Mouse (Mus musculus) neural tube, embryonic 11.5 days (tissue): Measurements from ENCODE around the gene Sprr4. TPM values are rescaled to one million over a fixed set of nuclear protein-coding genes. Genes with fewer than 3 reads are reported as not detected.
"Not testable (repeated sequence)": the region's sequence is repeated elsewhere in the genome, so short reads cannot be mapped to it uniquely, and the experiment has no call there.

ENCODE experiments used
- ATAC-seq: fragments of 200-750 bp; cut with Nextera tagmentation; 2 replicates; pipeline ENCODE4 v1.8.0; 2017; ENCODE audit warnings: moderate number of reproducible peaks, mild to moderate bottlenecking, moderate TSS enrichment, moderate library complexity; ENCODE audit not compliant: insufficient read depth, low FRiP score, low TSS enrichment
- DNase-seq: peaks from one replicate; pipeline ENCODE4 v3.0.0-alpha.2; 2015; ENCODE audit warnings: low spot score
- H3K27ac ChIP-seq: fragments of 300-500 bp; sonication (generic); 2 replicates; pipeline ENCODE4 v1.5.1; 2014; ENCODE audit warnings: low read depth, mild to moderate bottlenecking, low read length
- H3K27me3 ChIP-seq: fragments of 300-500 bp; sonication (generic); 2 replicates; pipeline ENCODE4 v1.6.1; 2014; ENCODE audit warnings: mild to moderate bottlenecking, low read length, mixed read lengths; ENCODE audit not compliant: control insufficient read depth, insufficient read depth
- H3K36me3 ChIP-seq: fragments of 300-500 bp; sonication (generic); 2 replicates; pipeline ENCODE4 v1.6.1; 2014; ENCODE audit warnings: mild to moderate bottlenecking, low read length, moderate library complexity, mixed read lengths; ENCODE audit not compliant: control insufficient read depth, insufficient read depth
- H3K4me1 ChIP-seq: fragments of 300-500 bp; sonication (generic); 2 replicates; pipeline ENCODE4 v1.6.1; 2014; ENCODE audit warnings: low read length, mixed read lengths; ENCODE audit not compliant: control insufficient read depth, insufficient read depth
- H3K4me2 ChIP-seq: fragments of 300-500 bp; sonication (generic); 2 replicates; pipeline ENCODE4 v1.6.1; 2014; ENCODE audit warnings: low read depth, mild to moderate bottlenecking, moderate library complexity
- H3K4me3 ChIP-seq: fragments of 300-500 bp; sonication (generic); 2 replicates; pipeline ENCODE4 v1.5.1; 2014; ENCODE audit warnings: low read depth, low read length
- H3K9ac ChIP-seq: fragments of 300-500 bp; sonication (generic); 2 replicates; pipeline ENCODE4 v1.6.1; 2014; ENCODE audit warnings: mild to moderate bottlenecking, low read length
- H3K9me3 ChIP-seq: fragments of 300-500 bp; sonication (generic); 2 replicates; pipeline ENCODE4 v1.6.1; 2016; ENCODE audit warnings: low read length; ENCODE audit not compliant: control insufficient read depth
- WGBS: fragments of 180-500 bp; shearing (Covaris S2); extraction: QIAGEN DNeasy Blood & Tissue Kit; methylation state at CpG from one replicate; pipeline ENCODE4 v1.1.7; 2014; 5-methylcytosine and 5-hydroxymethylcytosine counted together
- polyA plus RNA-seq: library from polyadenylated mRNA; unstranded; fragments of >200 nt; fragmentation: Nextera tagmentation; extraction: Ambion mirVana; gene quantifications from 2 replicates; pipeline ENCODE4 v1.2.1, GENCODE M21; 2014

Sprr4 gene
- not detected in 2 replicates for polyA plus RNA-seq

DNA sequence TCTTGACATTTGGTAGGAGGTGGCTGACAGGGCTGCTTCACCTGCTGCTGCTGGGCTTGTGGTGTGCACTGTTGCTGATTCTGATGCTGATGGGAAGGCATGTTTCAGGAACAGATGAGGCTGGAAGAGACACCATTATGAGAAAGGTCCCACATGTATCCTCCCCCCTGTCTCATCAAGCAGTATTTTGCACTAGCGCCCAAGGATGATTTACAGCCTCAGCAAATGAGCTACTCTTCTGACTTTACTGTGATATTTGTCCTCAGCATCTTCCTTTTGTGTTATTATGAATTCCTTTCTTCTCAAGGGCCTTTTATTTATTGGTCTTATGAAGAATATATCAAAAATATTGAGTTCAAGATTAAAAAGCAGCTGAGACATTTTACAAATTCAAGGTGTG, at the start of gene Sprr4:
Gene Sprr4 (minus strand): TSS at position 101 of the 400 bp plus-strand sequence.
- H3K4me2 ChIP-seq = no peak within 1 kb of the TSS
- H3K36me3 ChIP-seq = no peaks in the 10 kb centered on the region
- H3K4me3 ChIP-seq = no peak within 1 kb of the TSS
- DNase-seq = no peak
- H3K27me3 ChIP-seq = no peaks in the 10 kb centered on the region
- no peaks in the 10 kb centered on the region for H3K4me1 ChIP-seq
- H3K9me3 ChIP-seq = no peaks in the 10 kb centered on the region
- ATAC-seq = no peak
- no peak within 1 kb of the TSS for H3K27ac ChIP-seq
- H3K9ac ChIP-seq = no peak within 1 kb of the TSS
- WGBS = 83% methylated on average over 1 of the region's 1 CpGs

DNA sequence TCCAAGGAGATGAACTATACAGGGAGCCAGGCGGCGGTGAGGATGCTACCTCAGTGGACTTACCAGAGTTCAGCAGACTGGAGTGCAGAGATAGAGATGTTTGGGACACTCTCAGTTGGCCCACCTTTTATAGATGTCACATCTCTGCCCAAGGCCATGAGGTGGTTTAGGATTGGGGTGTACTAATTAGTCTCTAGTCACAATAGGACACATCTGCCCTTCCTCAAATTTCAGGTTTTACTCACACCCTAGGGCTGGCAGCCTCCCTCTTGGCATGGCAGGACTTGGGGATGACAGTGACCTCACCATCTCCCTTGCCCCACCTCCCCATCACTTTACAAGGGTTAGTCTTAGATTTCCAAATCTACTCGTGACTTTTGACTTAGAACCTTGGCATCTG, 34.1 kb upstream of the Sprr4 start, which contains the start of gene 2310046K23Rik:
Gene 2310046K23Rik (minus strand): TSS at position 101 of the 400 bp plus-strand sequence.
- Histone ChIP-seq H3K27me3 (no peaks in the 10 kb centered on the region), H3K4me2 (no peak within 1 kb of the TSS), H3K9me3 (no peaks in the 10 kb centered on the region), H3K9ac (no peak within 1 kb of the TSS), H3K4me3 (no peak within 1 kb of the TSS), H3K36me3 (no peaks in the 10 kb centered on the region), H3K27ac (no peak within 1 kb of the TSS), H3K4me1 (no peaks in the 10 kb centered on the region)
- WGBS = 93% methylated on average over 3 of the region's 3 CpGs
- ATAC-seq (no peak), DNase-seq (no peak)

DNA sequence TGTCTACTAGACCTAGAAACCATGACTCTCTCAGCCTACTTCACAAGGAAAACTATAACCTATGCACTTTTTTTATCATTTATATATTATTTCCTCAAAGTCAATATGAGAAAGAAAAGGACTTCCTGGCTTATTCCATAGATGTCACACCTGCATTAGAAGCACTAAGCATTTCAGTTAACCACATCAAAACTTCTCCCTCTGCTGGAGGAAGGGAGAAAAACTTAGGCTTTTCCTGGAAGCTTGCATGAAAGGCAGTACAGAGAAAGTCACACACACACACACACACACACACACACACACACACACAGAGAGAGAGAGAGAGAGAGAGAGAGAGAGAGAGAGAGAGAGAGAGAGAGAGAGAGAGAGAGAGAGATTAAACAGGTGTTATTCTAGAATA, 12.0 kb upstream of the Sprr4 start:
- no peaks in the 10 kb centered on the region for H3K36me3 ChIP-seq
- H3K9me3 ChIP-seq = no peaks in the 10 kb centered on the region
- ATAC-seq = no peak
- H3K9ac ChIP-seq = no peak overlapping the region
- no peak overlapping the region for H3K27ac ChIP-seq
- DNase-seq = no peak
- no peaks in the 10 kb centered on the region for H3K4me1 ChIP-seq
- no peak overlapping the region for H3K4me3 ChIP-seq
- no peaks in the 10 kb centered on the region for H3K27me3 ChIP-seq
- no peak overlapping the region for H3K4me2 ChIP-seq

DNA sequence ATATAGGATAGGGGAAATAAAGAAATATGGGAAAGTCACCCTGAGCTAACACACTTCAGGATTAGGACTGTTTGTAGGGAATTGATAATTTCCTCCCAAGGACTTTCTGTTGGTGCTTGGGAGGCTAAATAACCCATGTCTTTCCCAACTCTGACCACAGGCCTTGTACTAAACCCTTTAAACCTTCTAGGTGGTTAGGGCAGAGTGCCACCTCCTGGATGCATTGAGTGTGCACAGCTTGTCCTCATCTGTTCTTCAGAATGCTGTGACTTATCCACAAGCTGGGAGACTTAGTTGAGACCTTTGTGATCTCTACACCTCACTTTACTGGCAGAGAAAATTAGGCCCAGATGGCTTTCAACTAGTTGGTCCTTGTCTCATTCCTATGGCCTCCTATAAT, 10.5 kb upstream of the Sprr4 start:
- Histone ChIP-seq H3K4me1 (no peaks in the 10 kb centered on the region), H3K36me3 (no peaks in the 10 kb centered on the region), H3K27ac (no peak overlapping the region), H3K9me3 (no peaks in the 10 kb centered on the region), H3K4me2 (no peak overlapping the region), H3K4me3 (no peak overlapping the region), H3K27me3 (no peaks in the 10 kb centered on the region), H3K9ac (no peak overlapping the region)
- DNase-seq = peak; percentile 35
- no peak for ATAC-seq

DNA sequence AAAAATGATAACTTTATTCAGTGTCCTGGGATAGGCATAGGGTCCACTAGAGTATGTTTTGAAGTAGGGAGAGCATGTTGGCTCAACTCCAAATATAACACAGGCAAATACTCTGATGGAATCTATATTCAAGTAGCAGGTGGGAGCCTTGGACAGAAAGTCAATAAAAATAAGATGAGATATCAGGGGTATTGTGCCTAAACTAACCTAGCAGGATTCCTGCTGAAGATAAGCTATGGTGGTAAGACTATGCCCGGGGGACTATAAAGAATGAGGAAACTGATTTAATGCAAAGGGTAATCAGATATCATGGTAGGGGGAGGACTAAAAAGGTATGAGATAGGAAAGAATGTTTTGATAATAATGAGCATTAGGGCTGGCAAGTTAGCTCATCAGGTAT, 7.9 kb upstream of the Sprr4 start:
- WGBS = 88% methylated on average over 1 of the region's 1 CpGs
- no peaks in the 10 kb centered on the region for H3K36me3 ChIP-seq
- H3K27ac ChIP-seq = no peak overlapping the region
- no peak overlapping the region for H3K4me3 ChIP-seq
- ATAC-seq = no peak
- no peak overlapping the region for H3K9ac ChIP-seq
- H3K4me2 ChIP-seq = no peak overlapping the region
- no peaks in the 10 kb centered on the region for H3K27me3 ChIP-seq
- no peaks in the 10 kb centered on the region for H3K9me3 ChIP-seq
- DNase-seq = no peak
- H3K4me1 ChIP-seq = no peaks in the 10 kb centered on the region

DNA sequence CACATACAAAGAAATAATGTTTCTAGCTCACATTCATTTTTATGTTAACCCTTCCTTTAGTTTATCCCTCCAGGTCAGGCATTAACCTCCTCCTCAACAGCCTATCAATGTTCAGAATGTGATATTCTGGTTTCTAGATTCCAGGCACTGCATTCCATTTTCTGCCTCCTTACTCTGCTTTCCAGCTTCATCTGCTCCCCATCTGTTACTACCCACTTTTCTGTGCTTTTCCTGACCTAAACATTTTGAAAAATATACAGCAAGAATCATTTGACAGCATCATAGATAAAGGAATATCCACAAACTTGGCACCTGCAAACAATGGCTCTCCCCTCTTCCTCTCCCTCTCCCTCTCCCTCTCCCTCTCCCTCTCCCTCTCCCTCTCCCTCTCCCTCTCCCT, 3.2 kb upstream of the Sprr4 start:
- H3K27me3 ChIP-seq = no peaks in the 10 kb centered on the region
- no peak for DNase-seq
- no peaks in the 10 kb centered on the region for H3K36me3 ChIP-seq
- H3K27ac ChIP-seq = no peak overlapping the region
- H3K4me3 ChIP-seq = no peak overlapping the region
- ATAC-seq = no peak
- no peak overlapping the region for H3K9ac ChIP-seq
- H3K9me3 ChIP-seq = no peaks in the 10 kb centered on the region
- H3K4me1 ChIP-seq = no peaks in the 10 kb centered on the region
- H3K4me2 ChIP-seq = no peak overlapping the region

DNA sequence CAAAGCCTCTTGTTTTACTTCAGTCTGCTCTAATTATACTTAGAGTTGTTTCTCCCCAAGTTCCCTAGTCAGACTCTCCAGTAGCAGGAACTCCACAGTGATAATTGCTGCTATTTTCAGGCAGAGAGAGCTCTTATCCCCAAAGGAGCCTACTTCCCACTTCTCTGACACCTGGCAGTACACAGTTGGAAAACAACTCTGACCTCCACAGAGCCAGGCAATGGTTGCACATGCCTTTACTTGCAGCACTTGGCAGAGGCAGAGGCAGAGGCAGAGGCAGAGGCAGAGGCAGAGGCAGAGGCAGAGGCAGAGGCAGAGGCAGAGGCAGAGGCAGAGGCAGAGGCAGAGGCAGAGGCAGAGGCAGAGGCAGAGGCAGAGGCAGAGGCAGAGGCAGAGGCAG, 10.0 kb downstream of the Sprr4 start:
- ATAC-seq, H3K27ac ChIP-seq, H3K9ac ChIP-seq, H3K9me3 ChIP-seq, H3K36me3 ChIP-seq, H3K4me2 ChIP-seq, H3K27me3 ChIP-seq, DNase-seq, H3K4me3 ChIP-seq, H3K4me1 ChIP-seq: not testable (repeated sequence)

DNA sequence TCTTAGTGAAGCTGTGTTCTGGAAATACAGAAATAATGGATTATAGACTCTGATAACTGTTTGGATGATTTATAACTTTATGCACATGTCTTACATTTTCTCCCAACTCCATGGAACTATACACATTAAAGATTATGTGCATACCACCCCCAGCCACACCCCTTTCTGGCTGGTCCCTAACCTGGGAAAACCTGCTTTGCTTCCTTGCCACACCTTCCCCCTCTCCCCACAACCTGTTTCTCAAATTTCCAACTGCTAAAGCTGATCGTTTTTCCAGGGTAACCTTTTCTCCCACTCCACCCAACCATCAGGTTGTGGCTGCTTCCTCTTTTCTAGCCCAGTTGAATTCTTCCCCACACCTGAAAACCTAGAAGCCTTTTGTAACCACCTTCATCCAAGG, 14.0 kb downstream of the Sprr4 start:
- no peaks in the 10 kb centered on the region for H3K4me1 ChIP-seq
- H3K9me3 ChIP-seq = no peaks in the 10 kb centered on the region
- no peak overlapping the region for H3K27ac ChIP-seq
- no peaks in the 10 kb centered on the region for H3K27me3 ChIP-seq
- ATAC-seq = no peak
- no peak overlapping the region for H3K9ac ChIP-seq
- H3K4me2 ChIP-seq = no peak overlapping the region
- no peaks in the 10 kb centered on the region for H3K36me3 ChIP-seq
- no peak for DNase-seq
- H3K4me3 ChIP-seq = no peak overlapping the region
- WGBS = 65% methylated on average over 1 of the region's 1 CpGs

DNA sequence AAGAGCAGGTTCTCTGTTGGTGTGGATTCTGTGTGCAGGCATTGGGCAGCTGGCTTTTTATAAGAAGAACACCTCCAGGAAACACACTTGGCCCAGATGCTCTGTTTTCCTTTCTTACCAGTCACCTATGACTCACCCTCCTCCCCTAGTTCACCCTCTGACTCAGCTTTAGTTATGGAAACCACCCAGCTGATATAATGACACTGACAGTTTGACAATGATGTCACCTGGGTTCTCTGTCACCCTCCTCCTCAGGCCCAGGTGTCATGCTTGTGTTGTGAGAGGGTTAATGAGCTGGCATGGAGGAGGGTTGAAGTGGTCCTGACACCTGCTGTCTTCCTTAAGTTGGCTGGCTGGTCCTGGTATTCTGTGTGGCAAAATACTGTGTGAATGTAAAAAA, 14.4 kb downstream of the Sprr4 start, which contains the start of gene Sprr1a:
Gene Sprr1a (minus strand): TSS at position 33 of the 400 bp plus-strand sequence.
- Histone ChIP-seq H3K4me2 (no peak within 1 kb of the TSS), H3K27me3 (no peaks in the 10 kb centered on the region), H3K4me1 (no peaks in the 10 kb centered on the region), H3K27ac (no peak within 1 kb of the TSS), H3K4me3 (no peak within 1 kb of the TSS), H3K9ac (no peak within 1 kb of the TSS), H3K9me3 (no peaks in the 10 kb centered on the region), H3K36me3 (no peaks in the 10 kb centered on the region)
- ATAC-seq (no peak), DNase-seq (no peak)
